Mouse (Mus musculus) forebrain, embryonic 15.5 days (tissue): ENCODE data around the gene Sgpp2. TPM values are rescaled to one million over a fixed set of nuclear protein-coding genes. Genes with fewer than 3 reads are reported as not detected.

Experiments
- ATAC-seq: fragments of 200-750 bp; cut with Nextera tagmentation; replicated peaks from 2 replicates; pipeline ENCODE4 v1.8.0; 2017; ENCODE audit warnings: mild to moderate bottlenecking, moderate TSS enrichment, moderate library complexity
- H3K27ac ChIP-seq: fragments of 300-500 bp; sonication (generic); replicated peaks from 2 replicates; pipeline ENCODE4 v1.5.1; 2015; ENCODE audit warnings: mild to moderate bottlenecking, inconsistent platforms
- H3K27me3 ChIP-seq: fragments of 300-500 bp; sonication (generic); 2 replicates; pipeline ENCODE4 v1.6.1; 2015; ENCODE audit warnings: inconsistent platforms
- H3K36me3 ChIP-seq: fragments of 300-500 bp; sonication (generic); 2 replicates; pipeline ENCODE4 v1.6.1; 2015; ENCODE audit warnings: mild to moderate bottlenecking, inconsistent platforms
- H3K4me1 ChIP-seq: fragments of 300-500 bp; sonication (generic); 2 replicates; pipeline ENCODE4 v1.6.1; 2015; ENCODE audit warnings: inconsistent platforms
- H3K4me2 ChIP-seq: fragments of 300-500 bp; sonication (generic); replicated peaks from 2 replicates; pipeline ENCODE4 v1.6.1; 2015; ENCODE audit warnings: mild to moderate bottlenecking, inconsistent platforms
- H3K4me3 ChIP-seq: fragments of 300-500 bp; sonication (generic); 2 replicates; pipeline ENCODE4 v1.5.1; 2015; ENCODE audit warnings: mild to moderate bottlenecking, inconsistent platforms
- H3K9ac ChIP-seq: fragments of 300-500 bp; sonication (generic); replicated peaks from 2 replicates; pipeline ENCODE4 v1.6.1; 2015; ENCODE audit warnings: mild to moderate bottlenecking, inconsistent platforms
- H3K9me3 ChIP-seq: fragments of 300-500 bp; sonication (generic); 2 replicates; pipeline ENCODE4 v1.6.1; 2016; ENCODE audit warnings: inconsistent platforms
- WGBS: fragments of 180-500 bp; shearing (Covaris S2); methylation state at CpG from one replicate; pipeline ENCODE4 v1.1.7; 2015; ENCODE audit warnings: mixed read lengths; 5-methylcytosine and 5-hydroxymethylcytosine counted together
- polyA plus RNA-seq: library from polyadenylated mRNA; unstranded; fragments of >200 nt; fragmentation: Nextera tagmentation; extraction: Ambion mirVana; gene quantifications from 2 replicates; pipeline ENCODE4 v1.2.1, GENCODE M21; 2015

Sgpp2 gene
- polyA plus RNA-seq, 1 experiment from 2014 or later, result 0.70 TPM

GRCm38 (mm10) chr1:78373836-78374235 is 63.7 kb downstream of the Sgpp2 start:
- Histone ChIP-seq H3K4me2 (no peak overlapping the region), H3K36me3 (no peaks in the 10 kb centered on the region), H3K9ac (no peak overlapping the region), H3K27ac (no peak overlapping the region), H3K4me3 (no peak overlapping the region), H3K9me3 (peaks cover 4% of the 10 kb centered on the region; the same call in 1 of the 2 replicates), H3K4me1 (peaks cover 16% of the 10 kb centered on the region), H3K27me3 (no peaks in the 10 kb centered on the region)
- ATAC-seq, result no peak
- WGBS, result 96% methylated on average over 5 of the region's 5 CpGs

- Histone ChIP-seq H3K4me1 (peaks cover 16% of the 10 kb centered on the region), H3K9ac (no peak overlapping the region), H3K27ac (no peak overlapping the region), H3K27me3 (no peaks in the 10 kb centered on the region), H3K4me2 (no peak overlapping the region), H3K36me3 (no peaks in the 10 kb centered on the region), H3K4me3 (no peak overlapping the region), H3K9me3 (peaks cover 4% of the 10 kb centered on the region; the same call in 1 of the 2 replicates)
- ATAC-seq, result no peak
- 94% methylated on average over 3 of the region's 3 CpGs for whole genome bisulfite sequencing
Measured at GRCm38 (mm10) chr1:78375058-78375457, 64.9 kb downstream of the Sgpp2 start.

GRCm38 (mm10) chr1:78380950-78381349 is 70.8 kb downstream of the Sgpp2 start:
- no peak for ATAC-seq
- H3K36me3 ChIP-seq, result no peaks in the 10 kb centered on the region

GRCm38 (mm10) chr1:78387854-78388253 is 77.7 kb downstream of the Sgpp2 start:
- Histone ChIP-seq H3K9ac (no peak overlapping the region), H3K27me3 (no peaks in the 10 kb centered on the region), H3K9me3 (no peaks in the 10 kb centered on the region), H3K27ac (no peak overlapping the region), H3K36me3 (no peaks in the 10 kb centered on the region), H3K4me1 (no peaks in the 10 kb centered on the region), H3K4me2 (no peak overlapping the region), H3K4me3 (no peak overlapping the region)
- WGBS, result 33% methylated on average over 4 of the region's 4 CpGs
- ATAC-seq, result no peak

More at GRCm38 (mm10) chr1:78380950-78381349, 70.8 kb downstream of the Sgpp2 start:
- Histone ChIP-seq H3K27me3 (no peaks in the 10 kb centered on the region), H3K9ac (no peak overlapping the region), H3K9me3 (no peaks in the 10 kb centered on the region), H3K4me1 (0 out of 2 replicates have a peak, but pooled peaks cover 4% of the 10 kb centered on the region), H3K4me2 (no peak overlapping the region), H3K4me3 (no peak overlapping the region), H3K27ac (no peak overlapping the region)
- 72% methylated on average over 4 of the region's 4 CpGs for WGBS

- H3K27ac ChIP-seq, result no peak overlapping the region
- no peaks in the 10 kb centered on the region for H3K4me1 ChIP-seq
- no peak overlapping the region for H3K4me3 ChIP-seq
- H3K9me3 ChIP-seq, result no peaks in the 10 kb centered on the region
- ATAC-seq, result no peak
- no peaks in the 10 kb centered on the region for H3K27me3 ChIP-seq
- H3K9ac ChIP-seq, result no peak overlapping the region
- WGBS, result 7% methylated on average over 3 of the region's 3 CpGs
- H3K4me2 ChIP-seq, result no peak overlapping the region
- no peaks in the 10 kb centered on the region for H3K36me3 ChIP-seq
Measured at GRCm38 (mm10) chr1:78388848-78389247, 78.7 kb downstream of the Sgpp2 start.

- WGBS, result 65% methylated on average over 8 of the region's 8 CpGs
- Histone ChIP-seq H3K4me2 (no peak overlapping the region), H3K4me1 (no peaks in the 10 kb centered on the region), H3K27ac (no peak overlapping the region), H3K27me3 (no peaks in the 10 kb centered on the region), H3K9me3 (no peaks in the 10 kb centered on the region), H3K36me3 (no peaks in the 10 kb centered on the region), H3K9ac (no peak overlapping the region), H3K4me3 (no peak overlapping the region)
- ATAC-seq, result no peak
Measured at GRCm38 (mm10) chr1:78395191-78395735, 85.1 kb downstream of the Sgpp2 start.

- Histone ChIP-seq H3K9ac (no peak overlapping the region), H3K4me1 (no peaks in the 10 kb centered on the region), H3K27ac (no peak overlapping the region), H3K4me3 (no peak overlapping the region), H3K4me2 (no peak overlapping the region), H3K27me3 (no peaks in the 10 kb centered on the region), H3K36me3 (no peaks in the 10 kb centered on the region), H3K9me3 (no peaks in the 10 kb centered on the region)
- WGBS, result 44% methylated on average over 6 of the region's 6 CpGs
- ATAC-seq, result no peak
Measured at GRCm38 (mm10) chr1:78395737-78396136, 85.6 kb downstream of the Sgpp2 start.

GRCm38 (mm10) chr1:78396320-78396913 is 86.3 kb downstream of the Sgpp2 start:
- Histone ChIP-seq H3K4me2 (no peak overlapping the region), H3K4me1 (no peaks in the 10 kb centered on the region), H3K4me3 (no peak overlapping the region), H3K9me3 (no peaks in the 10 kb centered on the region), H3K36me3 (no peaks in the 10 kb centered on the region), H3K9ac (no peak overlapping the region), H3K27me3 (no peaks in the 10 kb centered on the region), H3K27ac (no peak overlapping the region)
- no peak for ATAC-seq
- 49% methylated on average over 8 of the region's 8 CpGs for WGBS

GRCm38 (mm10) chr1:78399755-78400154 is 89.6 kb downstream of the Sgpp2 start:
- Histone ChIP-seq H3K4me2 (no peak overlapping the region), H3K9me3 (no peaks in the 10 kb centered on the region), H3K27me3 (no peaks in the 10 kb centered on the region), H3K9ac (no peak overlapping the region), H3K4me3 (no peak overlapping the region), H3K36me3 (no peaks in the 10 kb centered on the region), H3K4me1 (no peaks in the 10 kb centered on the region), H3K27ac (no peak overlapping the region)
- ATAC-seq, result no peak
- 81% methylated on average over 3 of the region's 3 CpGs for WGBS

- Histone ChIP-seq H3K9ac (no peak overlapping the region), H3K9me3 (no peaks in the 10 kb centered on the region), H3K4me2 (no peak overlapping the region), H3K4me3 (no peak overlapping the region), H3K27ac (no peak overlapping the region), H3K36me3 (no peaks in the 10 kb centered on the region), H3K4me1 (no peaks in the 10 kb centered on the region), H3K27me3 (no peaks in the 10 kb centered on the region)
- ATAC-seq, result no peak
- 95% methylated on average over 4 of the region's 4 CpGs for WGBS
Measured at GRCm38 (mm10) chr1:78401413-78401812, 91.3 kb downstream of the Sgpp2 start.

GRCm38 (mm10) chr1:78409396-78409795 is 99.3 kb downstream of the Sgpp2 start:
- no peaks in the 10 kb centered on the region for H3K4me1 ChIP-seq
- H3K27me3 ChIP-seq, result no peaks in the 10 kb centered on the region
- no peak overlapping the region for H3K4me2 ChIP-seq
- H3K4me3 ChIP-seq, result no peak overlapping the region
- no peak overlapping the region for H3K27ac ChIP-seq
- WGBS, result 83% methylated on average over 2 of the region's 2 CpGs
- H3K9ac ChIP-seq, result no peak overlapping the region
- no peak for ATAC-seq
- H3K9me3 ChIP-seq, result no peaks in the 10 kb centered on the region
- no peaks in the 10 kb centered on the region for H3K36me3 ChIP-seq

- Histone ChIP-seq H3K9me3 (no peaks in the 10 kb centered on the region), H3K9ac (no peak overlapping the region), H3K27ac (no peak overlapping the region), H3K4me3 (no peak overlapping the region), H3K4me2 (no peak overlapping the region), H3K36me3 (0 out of 2 replicates have a peak, but pooled peaks cover 1% of the 10 kb centered on the region), H3K4me1 (no peaks in the 10 kb centered on the region), H3K27me3 (no peaks in the 10 kb centered on the region)
- ATAC-seq, result no peak
- 33% methylated on average over 7 of the region's 7 CpGs for WGBS
Measured at GRCm38 (mm10) chr1:78412668-78413067, 102.5 kb downstream of the Sgpp2 start.

GRCm38 (mm10) chr1:78414421-78414820 is 104.3 kb downstream of the Sgpp2 start:
- Histone ChIP-seq H3K36me3 (0 out of 2 replicates have a peak, but pooled peaks cover 4% of the 10 kb centered on the region), H3K9ac (no peak overlapping the region), H3K27ac (no peak overlapping the region), H3K4me3 (no peak overlapping the region), H3K9me3 (no peaks in the 10 kb centered on the region), H3K27me3 (no peaks in the 10 kb centered on the region), H3K4me2 (no peak overlapping the region), H3K4me1 (no peaks in the 10 kb centered on the region)
- no peak for ATAC-seq
- 88% methylated on average over 5 of the region's 5 CpGs for WGBS
